9 mouse cellular contexts compared by ENCODE assay signal in genomic region chr17:72918053-72918452, GRCm38 (mm10). TPM values are rescaled to one million over a fixed set of nuclear protein-coding genes. Genes with fewer than 3 reads are reported as not detected.
DNase-seq lines count a peak whose midpoint lies in the region; ATAC-seq and TF ChIP-seq lines count a peak whose summit lies in the region.
"Had no signal": no experiment of that assay in that cellular context is flagged by ENCODE, and none has a peak within 500 bp of the region (broad histone marks: within the 10 kb centered on the region; RNA-seq: fewer than 3 reads in every experiment).

TSS of gene Lbh (plus strand) at chr17:72918305.

- no peak for TF ChIP-seq CTCF in bone marrow macrophage, adult 2 months (IDR thresholded peaks at IDR 0.05; ENCODE audit: low read depth, low read length)
- no peak for TF ChIP-seq CTCF in embryonic fibroblast, embryonic 13.5 days (IDR thresholded peaks at IDR 0.05; ENCODE audit: borderline replicate concordance, insufficient read depth, low read length)
- no peak for TF ChIP-seq CTCF in kidney, postnatal 0 days (IDR thresholded peaks at IDR 0.05; ENCODE audit: low read depth)
- TF ChIP-seq CTCF in liver, adult 2 months (IDR thresholded peaks at IDR 0.05; ENCODE audit: low read depth, low read length), result no peak

- H3K79me2 ChIP-seq in liver, adult 2 months (ENCODE audit: control insufficient read depth, insufficient read depth, low read length), result no peaks in the 10 kb centered on the region; the same call in 1 of the 2 replicates

- peaks cover 22% of the 10 kb centered on the region for H3K36me3 ChIP-seq in heart, embryonic 12.5 days
- no peaks in the 10 kb centered on the region for H3K36me3 ChIP-seq in kidney, postnatal 0 days (ENCODE audit: insufficient read depth, low read length)
- no peaks in the 10 kb centered on the region for H3K36me3 ChIP-seq in liver, adult 2 months (ENCODE audit: control insufficient read depth, insufficient read depth, low read length)

- peak within 1 kb of the TSS; percentile 62 for H3K4me3 ChIP-seq in bone marrow macrophage, adult 2 months (ENCODE audit: insufficient read depth, low read length)
- peak within 1 kb of the TSS; percentile 80 for H3K4me3 ChIP-seq in embryonic fibroblast, embryonic 13.5 days (ENCODE audit: insufficient read depth, low read length)
- peak within 1 kb of the TSS; percentile 93 for H3K4me3 ChIP-seq in heart, embryonic 12.5 days
- H3K4me3 ChIP-seq in kidney, postnatal 0 days (replicated peaks; ENCODE audit: low read depth, low read length), result peak within 1 kb of the TSS; percentile 79
- peak within 1 kb of the TSS; percentile 92 for H3K4me3 ChIP-seq in liver, adult 2 months (ENCODE audit: insufficient read depth, low read depth, low read length)

- DNase-seq in 3T3-L1 (ENCODE audit: low read depth, low spot score), result peak; percentile 93
- peak; percentile 97 for DNase-seq in kidney, postnatal 0 days (ENCODE audit: low spot score)
- DNase-seq in liver, adult 2 months (ENCODE audit: extremely low read depth, low read depth, low spot score), result peak; percentile 43
- peak; percentile 96 for DNase-seq in spleen, postnatal 36 days (ENCODE audit: low spot score in 2 of 2)

- H3K27ac ChIP-seq in bone marrow macrophage, adult 2 months (ENCODE audit: insufficient read depth, low read depth, low read length), result peak within 1 kb of the TSS; percentile 26; the same call in 1 of the 2 replicates
- peak within 1 kb of the TSS; percentile 69 for H3K27ac ChIP-seq in embryonic fibroblast, embryonic 13.5 days (ENCODE audit: insufficient read depth, low read length)
- peak within 1 kb of the TSS; percentile 97 for H3K27ac ChIP-seq in heart, embryonic 12.5 days (ENCODE audit: poor library complexity, severe bottlenecking)
- peak within 1 kb of the TSS; percentile 86 for H3K27ac ChIP-seq in kidney, postnatal 0 days
- H3K27ac ChIP-seq in liver, adult 2 months (replicated peaks; ENCODE audit: insufficient read depth, low read depth, low read length), result peak within 1 kb of the TSS; percentile 65

- H3K9ac ChIP-seq in heart, embryonic 12.5 days, result peak within 1 kb of the TSS; percentile 99
- H3K9ac ChIP-seq in kidney, postnatal 0 days (ENCODE audit: low read depth, low read length), result peak within 1 kb of the TSS; percentile 92
- peak within 1 kb of the TSS; percentile 80 for H3K9ac ChIP-seq in liver, adult 2 months (ENCODE audit: low read depth, low read length)

- no peaks in the 10 kb centered on the region for H3K27me3 ChIP-seq in heart, embryonic 12.5 days (replicated peaks)
- no peaks in the 10 kb centered on the region for H3K27me3 ChIP-seq in kidney, postnatal 0 days (ENCODE audit: insufficient read depth, low read length)
- H3K27me3 ChIP-seq in liver, adult 2 months (ENCODE audit: control insufficient read depth, insufficient read depth, low read length), result no peaks in the 10 kb centered on the region

- no peaks in the 10 kb centered on the region for H3K4me1 ChIP-seq in bone marrow macrophage, adult 2 months (ENCODE audit: control insufficient read depth, insufficient read depth, low read length)
- peaks cover 5% of the 10 kb centered on the region for H3K4me1 ChIP-seq in embryonic fibroblast, embryonic 13.5 days (ENCODE audit: control insufficient read depth, insufficient read depth, low read length)
- peaks cover 39% of the 10 kb centered on the region for H3K4me1 ChIP-seq in heart, embryonic 12.5 days (replicated peaks)
- H3K4me1 ChIP-seq in kidney, postnatal 0 days (replicated peaks; ENCODE audit: insufficient read depth, low read length), result no peaks in the 10 kb centered on the region
- no peaks in the 10 kb centered on the region; the same call in 1 of the 2 replicates for H3K4me1 ChIP-seq in liver, adult 2 months (ENCODE audit: control insufficient read depth, insufficient read depth, low read length)

- peak within 1 kb of the TSS; percentile 91 for H3K4me2 ChIP-seq in heart, embryonic 12.5 days
- H3K4me2 ChIP-seq in kidney, postnatal 0 days (ENCODE audit: low read length), result peak within 1 kb of the TSS; percentile 88

- WGBS in heart, embryonic 12.5 days, result under 1% methylated on average over 35 of the region's 35 CpGs
- WGBS in kidney, postnatal 0 days, result under 1% methylated on average over 35 of the region's 35 CpGs
- WGBS in liver, adult 2 months, result under 1% methylated on average over 35 of the region's 35 CpGs

- TF ChIP-seq POLR2A in bone marrow macrophage, adult 2 months (IDR thresholded peaks at IDR 0.05; ENCODE audit: borderline replicate concordance, low read depth, low read length), result peak; percentile 82; the same call in 1 of the 2 replicates
- peak; percentile 100 for TF ChIP-seq POLR2A in embryonic fibroblast, embryonic 13.5 days (IDR thresholded peaks at IDR 0.05; ENCODE audit: low read depth, low read length)
- peak; percentile 94 for TF ChIP-seq POLR2A in liver, adult 2 months (IDR thresholded peaks at IDR 0.05; ENCODE audit: extremely low read depth, insufficient read depth, low read length)

- H3K9me3 ChIP-seq in heart, embryonic 12.5 days (replicated peaks), result no peaks in the 10 kb centered on the region
- H3K9me3 ChIP-seq in kidney, postnatal 0 days (replicated peaks; ENCODE audit: low read length), result no peaks in the 10 kb centered on the region

- peak; percentile 82 for ATAC-seq in heart, embryonic 12.5 days (ENCODE audit: insufficient number of reproducible peaks, low FRiP score)
- peak; percentile 89 for ATAC-seq in kidney, postnatal 0 days (replicated peaks; ENCODE audit: low FRiP score, low read depth)
- ATAC-seq in monocyte, adult 5-6 weeks (replicated peaks; ENCODE audit: insufficient number of reproducible peaks, low FRiP score, low TSS enrichment, poor library complexity, severe bottlenecking), result peak; percentile 78

RNA-seq across cellular contexts. Expression of gene Lbh, which starts in this region (rescaled TPM):
- 29.7 and 30.0 TPM in 2 replicates for polyA plus RNA-seq in bone marrow macrophage, adult 2 months (2012; ENCODE audit: insufficient read depth, insufficient read length, missing spikeins)
- polyA plus RNA-seq in embryonic fibroblast, embryonic 13.5 days (2011; ENCODE audit: insufficient read length, low read depth, missing spikeins), result 241 and 297 TPM in 2 replicates
- polyA plus RNA-seq in heart, embryonic 12.5 days (2016; fragmentation: Nextera tagmentation; extraction: Ambion mirVana), result 22.6 and 23.7 TPM in 2 replicates
- polyA plus RNA-seq in kidney, postnatal 0 days (2015; fragmentation: Nextera tagmentation; extraction: Ambion mirVana), result 8.9 and 9.0 TPM in 2 replicates
- total RNA-seq in liver, adult 2 months (2014; rRNA removed), result 3.6 and 5.1 TPM in 2 replicates
- 9.6 and 9.8 TPM in 2 replicates for polyA plus RNA-seq in liver, adult 2 months (2012; rRNA removed)
- total RNA-seq in monocyte, adult 5-6 weeks (2017), result 71.9 to 97.1 TPM (median 79.5 TPM) in 3 replicates
- total RNA-seq: MEL had no signal

Comparison
In these comparisons a context has a peak if more than half of its experiments do, and no peak if none do; other contexts are left out.
1. Peak in every context shown above with its lines: DNase-seq, ATAC-seq, H3K4me3 ChIP-seq and H3K27ac ChIP-seq.
2. RNA of gene Lbh (total RNA-seq): 71.9 to 97.1 TPM in monocyte, adult 5-6 weeks; 3.6 to 5.1 TPM in liver, adult 2 months; every median in the first group is over 10 times any median in the second.
3. DNase-seq: peak in every context shown above with its lines; median percentile 97 in kidney, postnatal 0 days; 96 in spleen, postnatal 36 days; 93 in 3T3-L1; 43 in liver, adult 2 months.
4. H3K27ac ChIP-seq: peak in every context shown above with its lines; median percentile 97 in heart, embryonic 12.5 days; 86 in kidney, postnatal 0 days; 69 in embryonic fibroblast, embryonic 13.5 days; 65 in liver, adult 2 months; 26 in bone marrow macrophage, adult 2 months.